19 mouse cellular contexts compared by ENCODE assay signal in the genomic region with DNA sequence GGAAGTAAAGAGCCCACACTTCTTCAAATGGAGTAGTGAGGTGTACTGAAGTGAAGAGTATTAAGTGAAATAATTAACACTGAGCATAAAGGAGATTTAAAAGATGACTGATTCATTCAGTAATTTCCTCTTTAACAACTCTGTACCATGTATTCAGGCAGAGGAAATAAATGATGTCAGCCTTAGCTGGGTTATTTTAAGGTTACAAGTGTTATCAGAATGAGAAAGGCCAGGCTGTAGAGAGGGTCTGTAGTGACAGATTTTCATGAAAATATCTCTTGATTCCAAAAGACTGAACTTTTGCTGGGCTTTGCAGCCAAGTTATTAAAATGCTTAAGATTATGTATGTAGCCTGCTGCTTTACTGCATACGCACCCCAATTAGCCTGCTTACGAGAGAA.
DNase-seq lines count a peak whose midpoint lies in the region; ATAC-seq lines count a peak whose summit lies in the region.
"Had no signal": no experiment of that assay in that cellular context is flagged by ENCODE, and none has a peak within 500 bp of the region (broad histone marks: within the 10 kb centered on the region; RNA-seq: fewer than 3 reads in every experiment).

No protein-coding gene starts in this region.

- H3K4me2 ChIP-seq in forebrain, embryonic 13.5 days = no peak overlapping the region
- H3K4me2 ChIP-seq in forebrain, embryonic 15.5 days (replicated peaks) = no peak overlapping the region
- H3K4me2 ChIP-seq in heart, embryonic 12.5 days = no peak overlapping the region
- no peak overlapping the region for H3K4me2 ChIP-seq in heart, embryonic 16.5 days (ENCODE audit: low read depth, low read length)
- H3K4me2 ChIP-seq: embryonic facial prominence, embryonic 13.5 days; hindbrain, embryonic 13.5 days had no signal

- H3K9me3 ChIP-seq in forebrain, embryonic 13.5 days (replicated peaks) = no peaks in the 10 kb centered on the region
- H3K9me3 ChIP-seq in forebrain, embryonic 15.5 days = no peaks in the 10 kb centered on the region
- H3K9me3 ChIP-seq in heart, embryonic 12.5 days (replicated peaks) = no peaks in the 10 kb centered on the region
- no peaks in the 10 kb centered on the region for H3K9me3 ChIP-seq in heart, embryonic 16.5 days (replicated peaks; ENCODE audit: control insufficient read depth, low read length)
- H3K9me3 ChIP-seq: embryonic facial prominence, embryonic 13.5 days; hindbrain, embryonic 13.5 days had no signal

- intact Hi-C loops in heart, postnatal 10 days (cut with DNase I) = no loop called here

- no peak for DNase-seq in heart, adult 11 months
- no peak for DNase-seq in heart, postnatal 10 days
- DNase-seq in A20 (ENCODE audit: low read depth, low spot score) = peak; percentile 28
- no peak for DNase-seq in thymus, postnatal 0 days (ENCODE audit: low spot score)
- DNase-seq: adrenal gland, postnatal 14 days; cerebellum, adult 11-12 months; cerebellum, adult 9-10 months; cerebellum, postnatal 25 days; gastrocnemius, postnatal 10 days; kidney, adult 11 months; kidney, adult 9 months had no signal

- H3K9ac ChIP-seq in forebrain, embryonic 13.5 days = no peak overlapping the region
- H3K9ac ChIP-seq in forebrain, embryonic 15.5 days (replicated peaks) = no peak overlapping the region
- peak overlapping the region; percentile 44; the same call in 1 of the 2 replicates for H3K9ac ChIP-seq in heart, embryonic 12.5 days
- 0 out of 2 replicates have a peak overlapping the region, but pooled peaks have one; percentile 6 for H3K9ac ChIP-seq in heart, embryonic 16.5 days (ENCODE audit: low read length)
- H3K9ac ChIP-seq: embryonic facial prominence, embryonic 13.5 days; hindbrain, embryonic 13.5 days had no signal

- no peak overlapping the region for H3K4me3 ChIP-seq in forebrain, embryonic 13.5 days
- H3K4me3 ChIP-seq in forebrain, embryonic 15.5 days = no peak overlapping the region
- no peak overlapping the region for H3K4me3 ChIP-seq in heart, embryonic 12.5 days
- no peak overlapping the region for H3K4me3 ChIP-seq in heart, embryonic 16.5 days (ENCODE audit: low read length)
- H3K4me3 ChIP-seq: embryonic facial prominence, embryonic 13.5 days; hindbrain, embryonic 13.5 days had no signal

- ATAC-seq in forebrain, embryonic 13.5 days = 0 out of 2 replicates have a peak, but pooled peaks have one; percentile 30
- ATAC-seq in forebrain, embryonic 15.5 days (replicated peaks) = no peak
- ATAC-seq in heart, embryonic 12.5 days (ENCODE audit: insufficient number of reproducible peaks, low FRiP score) = peak; percentile 61; the same call in 1 of the 2 replicates
- peak; percentile 72 for ATAC-seq in heart, embryonic 16.5 days (replicated peaks; ENCODE audit: extremely low read depth, insufficient read depth, low FRiP score)
- ATAC-seq: forebrain, embryonic 14.5 days; hindbrain, postnatal 0 days had no signal

- H3K27ac ChIP-seq in forebrain, embryonic 13.5 days = no peak overlapping the region
- no peak overlapping the region for H3K27ac ChIP-seq in forebrain, embryonic 15.5 days (replicated peaks)
- H3K27ac ChIP-seq in heart, embryonic 12.5 days (ENCODE audit: poor library complexity, severe bottlenecking) = peak overlapping the region; percentile 78
- H3K27ac ChIP-seq in heart, embryonic 16.5 days (ENCODE audit: low read length) = peak overlapping the region; percentile 65; the same call in 1 of the 2 replicates
- H3K27ac ChIP-seq: embryonic facial prominence, embryonic 13.5 days; hindbrain, embryonic 13.5 days; hindbrain, postnatal 0 days had no signal

- H3K36me3 ChIP-seq in forebrain, embryonic 13.5 days (ENCODE audit: poor library complexity, severe bottlenecking) = no peaks in the 10 kb centered on the region
- no peaks in the 10 kb centered on the region for H3K36me3 ChIP-seq in forebrain, embryonic 15.5 days
- no peaks in the 10 kb centered on the region for H3K36me3 ChIP-seq in heart, embryonic 12.5 days
- no peaks in the 10 kb centered on the region for H3K36me3 ChIP-seq in heart, embryonic 16.5 days (ENCODE audit: control insufficient read depth, insufficient read depth)
- H3K36me3 ChIP-seq: embryonic facial prominence, embryonic 13.5 days; hindbrain, embryonic 13.5 days had no signal

- 36% methylated on average over 2 of the region's 2 CpGs for WGBS in forebrain, embryonic 13.5 days
- WGBS in forebrain, embryonic 15.5 days = 48% methylated on average over 2 of the region's 2 CpGs
- 40% methylated on average over 2 of the region's 2 CpGs for WGBS in heart, embryonic 12.5 days
- WGBS in heart, embryonic 16.5 days = 35% methylated on average over 2 of the region's 2 CpGs

- peaks cover 10% of the 10 kb centered on the region; the same call in 1 of the 2 replicates for H3K4me1 ChIP-seq in forebrain, embryonic 13.5 days
- peaks cover 5% of the 10 kb centered on the region for H3K4me1 ChIP-seq in forebrain, embryonic 15.5 days
- H3K4me1 ChIP-seq in heart, embryonic 12.5 days (replicated peaks) = peaks cover 34% of the 10 kb centered on the region
- peaks cover 17% of the 10 kb centered on the region for H3K4me1 ChIP-seq in heart, embryonic 16.5 days (ENCODE audit: control insufficient read depth, insufficient read depth, low read length)
- H3K4me1 ChIP-seq: embryonic facial prominence, embryonic 13.5 days; hindbrain, embryonic 13.5 days had no signal

- H3K27me3 ChIP-seq in forebrain, embryonic 13.5 days = no peaks in the 10 kb centered on the region
- no peaks in the 10 kb centered on the region for H3K27me3 ChIP-seq in forebrain, embryonic 15.5 days
- no peaks in the 10 kb centered on the region for H3K27me3 ChIP-seq in heart, embryonic 12.5 days (replicated peaks)
- no peaks in the 10 kb centered on the region for H3K27me3 ChIP-seq in heart, embryonic 16.5 days (ENCODE audit: control insufficient read depth, insufficient read depth, low read length)
- H3K27me3 ChIP-seq: embryonic facial prominence, embryonic 13.5 days; hindbrain, embryonic 13.5 days had no signal

Comparison
In these comparisons a context has a peak if more than half of its experiments do, and no peak if none do; other contexts are left out.
1. H3K27ac ChIP-seq: peak in heart, embryonic 12.5 days (single experiment) and heart, embryonic 16.5 days (single experiment); none in forebrain, embryonic 13.5 days (single experiment) and forebrain, embryonic 15.5 days (single experiment).
2. H3K9ac ChIP-seq: peak in heart, embryonic 12.5 days (single experiment) and heart, embryonic 16.5 days (single experiment); none in forebrain, embryonic 13.5 days (single experiment) and forebrain, embryonic 15.5 days (single experiment).